Mouse (Mus musculus) midbrain, embryonic 11.5 days (tissue): ENCODE data around the gene Psen2. TPM values are rescaled to one million over a fixed set of nuclear protein-coding genes. Genes with fewer than 3 reads are reported as not detected.

Experiments
- ATAC-seq: fragments of 200-750 bp; cut with Nextera tagmentation; 2 replicates; pipeline ENCODE4 v1.8.0; 2017; ENCODE audit warnings: moderate TSS enrichment, moderate library complexity; ENCODE audit not compliant: low FRiP score
- DNase-seq: peaks from one replicate; pipeline ENCODE4 v3.0.0; 2015; ENCODE audit warnings: low spot score; ENCODE audit errors: missing footprints
- H3K27ac ChIP-seq: fragments of 300-500 bp; sonication (generic); 2 replicates; pipeline ENCODE4 v1.5.1; 2014; ENCODE audit warnings: low read depth, low read length
- H3K27me3 ChIP-seq: fragments of 300-500 bp; sonication (generic); 2 replicates; pipeline ENCODE4 v1.6.1; 2014; ENCODE audit warnings: mild to moderate bottlenecking, low read length, moderate library complexity, mixed read lengths; ENCODE audit not compliant: control insufficient read depth, insufficient read depth
- H3K36me3 ChIP-seq: fragments of 300-500 bp; sonication (generic); 2 replicates; pipeline ENCODE4 v1.6.1; 2014; ENCODE audit warnings: mild to moderate bottlenecking, low read length, moderate library complexity, mixed read lengths; ENCODE audit not compliant: control insufficient read depth, insufficient read depth
- H3K4me1 ChIP-seq: fragments of 300-500 bp; sonication (generic); 2 replicates; pipeline ENCODE4 v1.6.1; 2014; ENCODE audit warnings: low read length; ENCODE audit not compliant: control insufficient read depth, insufficient read depth
- H3K4me2 ChIP-seq: fragments of 300-500 bp; sonication (generic); 2 replicates; pipeline ENCODE4 v1.6.1; 2014; ENCODE audit warnings: mild to moderate bottlenecking, moderate library complexity
- H3K4me3 ChIP-seq: fragments of 300-500 bp; sonication (generic); 2 replicates; pipeline ENCODE4 v1.5.1; 2014; ENCODE audit warnings: low read depth, low read length
- H3K9ac ChIP-seq: fragments of 300-500 bp; sonication (generic); 2 replicates; pipeline ENCODE4 v1.6.1; 2014; ENCODE audit warnings: low read length
- H3K9me3 ChIP-seq: fragments of 300-500 bp; sonication (generic); 2 replicates; pipeline ENCODE4 v1.6.1; 2016; ENCODE audit warnings: low read length; ENCODE audit not compliant: control insufficient read depth
- WGBS: fragments of 180-500 bp; shearing (Covaris S2); extraction: QIAGEN DNeasy Blood & Tissue Kit; methylation state at CpG from one replicate; pipeline ENCODE4 v1.1.7; 2014; 5-methylcytosine and 5-hydroxymethylcytosine counted together
- polyA plus RNA-seq: library from polyadenylated mRNA; unstranded; fragments of >200 nt; fragmentation: Nextera tagmentation; extraction: Ambion mirVana; gene quantifications from 2 replicates; pipeline ENCODE4 v1.2.1, GENCODE M21; 2014

The Psen2 gene
- polyA plus RNA-seq = 5.2 and 5.4 TPM in 2 replicates

- Histone ChIP-seq H3K4me3 (no peak within 1 kb of the TSS), H3K27me3 (no peaks in the 10 kb centered on the region), H3K27ac (no peak within 1 kb of the TSS), H3K4me1 (no peaks in the 10 kb centered on the region), H3K9ac (no peak within 1 kb of the TSS), H3K36me3 (no peaks in the 10 kb centered on the region), H3K4me2 (no peak within 1 kb of the TSS), H3K9me3 (no peaks in the 10 kb centered on the region)
- no peak for DNase-seq
- 24% methylated on average over 7 of the region's 7 CpGs for WGBS
- no peak for ATAC-seq
These were observed at the start of gene Psen2 for GRCm38 (mm10) chr1:180263364-180263997. Gene Psen2, minus strand, starts transcription at chr1:180263438.

DNA sequence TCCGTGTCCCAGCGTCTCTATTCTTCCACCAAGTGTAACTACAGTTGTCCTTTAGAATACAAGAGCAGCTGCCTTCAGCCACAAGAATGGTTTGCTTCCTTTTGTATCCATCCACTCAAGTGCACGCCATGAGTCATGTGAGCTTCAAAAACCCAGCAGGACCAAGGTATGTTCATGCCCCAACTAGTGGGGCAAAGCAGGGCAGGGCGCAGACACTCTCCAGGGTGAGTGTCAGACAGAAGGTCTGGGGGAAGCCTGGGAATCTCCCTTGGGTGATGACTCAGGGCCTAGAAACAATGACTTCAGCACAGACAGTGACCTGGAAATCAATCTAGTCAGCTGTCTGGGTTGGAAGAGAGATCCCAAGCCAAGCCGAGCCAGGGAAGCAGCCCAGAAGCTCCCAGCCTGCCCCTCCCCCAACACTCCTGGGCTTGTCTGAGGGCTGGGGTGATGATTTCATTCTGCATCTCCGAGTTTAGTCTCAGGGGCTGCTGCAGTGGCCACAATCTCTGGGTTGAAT is 49.6 kb upstream of the Psen2 start:
- ATAC-seq = peak; percentile 78
- Histone ChIP-seq H3K27me3 (no peaks in the 10 kb centered on the region), H3K4me3 (no peak overlapping the region), H3K27ac (no peak overlapping the region), H3K4me2 (peak overlapping the region; percentile 50; the same call in 1 of the 2 replicates), H3K36me3 (no peaks in the 10 kb centered on the region), H3K4me1 (peaks cover 8% of the 10 kb centered on the region), H3K9ac (no peak overlapping the region), H3K9me3 (no peaks in the 10 kb centered on the region)
- WGBS = 38% methylated on average over 6 of the region's 6 CpGs
- peak; percentile 92 for DNase-seq

- H3K27me3 ChIP-seq = no peaks in the 10 kb centered on the region
- WGBS = 65% methylated on average over 6 of the region's 6 CpGs
- H3K9me3 ChIP-seq = no peaks in the 10 kb centered on the region
- no peak overlapping the region for H3K4me2 ChIP-seq
- DNase-seq (no peak), ATAC-seq (no peak)
- H3K9ac ChIP-seq = no peak overlapping the region
- H3K27ac ChIP-seq = no peak overlapping the region
- no peak overlapping the region for H3K4me3 ChIP-seq
- H3K36me3 ChIP-seq = no peaks in the 10 kb centered on the region
- peaks cover 8% of the 10 kb centered on the region for H3K4me1 ChIP-seq
These were observed 49.0 kb upstream of the Psen2 start for GRCm38 (mm10) chr1:180312286-180312685.

GRCm38 (mm10) chr1:180308897-180309296 is 45.7 kb upstream of the Psen2 start:
- ATAC-seq (no peak), DNase-seq (no peak)
- WGBS = 78% methylated on average over 4 of the region's 4 CpGs
- H3K27ac ChIP-seq = no peak overlapping the region
- peaks cover 8% of the 10 kb centered on the region for H3K4me1 ChIP-seq
- no peaks in the 10 kb centered on the region for H3K27me3 ChIP-seq
- H3K4me3 ChIP-seq = no peak overlapping the region
- no peak overlapping the region for H3K9ac ChIP-seq
- H3K4me2 ChIP-seq = no peak overlapping the region
- H3K9me3 ChIP-seq = no peaks in the 10 kb centered on the region
- H3K36me3 ChIP-seq = no peaks in the 10 kb centered on the region

GRCm38 (mm10) chr1:180307661-180308060 is 44.4 kb upstream of the Psen2 start:
- DNase-seq (no peak), ATAC-seq (no peak)
- no peaks in the 10 kb centered on the region for H3K36me3 ChIP-seq
- peaks cover 4% of the 10 kb centered on the region for H3K4me1 ChIP-seq
- no peaks in the 10 kb centered on the region for H3K27me3 ChIP-seq
- no peaks in the 10 kb centered on the region for H3K9me3 ChIP-seq
- no peak overlapping the region for H3K9ac ChIP-seq
- 68% methylated on average over 2 of the region's 2 CpGs for WGBS
- H3K27ac ChIP-seq = no peak overlapping the region
- H3K4me2 ChIP-seq = no peak overlapping the region
- H3K4me3 ChIP-seq = no peak overlapping the region

GRCm38 (mm10) chr1:180306889-180307288 is 43.7 kb upstream of the Psen2 start:
- DNase-seq = no peak
- Histone ChIP-seq H3K9me3 (no peaks in the 10 kb centered on the region), H3K4me2 (no peak overlapping the region), H3K27ac (no peak overlapping the region), H3K36me3 (no peaks in the 10 kb centered on the region), H3K4me1 (peaks cover 4% of the 10 kb centered on the region), H3K27me3 (no peaks in the 10 kb centered on the region), H3K9ac (no peak overlapping the region), H3K4me3 (no peak overlapping the region)
- WGBS = 88% methylated on average over 9 of the region's 9 CpGs
- ATAC-seq = no peak

- Histone ChIP-seq H3K4me3 (no peak overlapping the region), H3K9me3 (no peaks in the 10 kb centered on the region), H3K4me2 (no peak overlapping the region), H3K27me3 (no peaks in the 10 kb centered on the region), H3K27ac (no peak overlapping the region), H3K9ac (no peak overlapping the region), H3K36me3 (no peaks in the 10 kb centered on the region), H3K4me1 (peaks cover 4% of the 10 kb centered on the region)
- ATAC-seq (no peak), DNase-seq (no peak)
- 60% methylated on average over 5 of the region's 5 CpGs for WGBS
These were observed 40.4 kb upstream of the Psen2 start for GRCm38 (mm10) chr1:180303600-180303999.

GRCm38 (mm10) chr1:180302253-180303120 is 39.2 kb upstream of the Psen2 start:
- DNase-seq (no peak), ATAC-seq (no peak)
- H3K4me3 ChIP-seq = no peak overlapping the region
- H3K36me3 ChIP-seq = no peaks in the 10 kb centered on the region
- WGBS = 66% methylated on average over 12 of the region's 12 CpGs
- no peaks in the 10 kb centered on the region for H3K9me3 ChIP-seq
- peaks cover 4% of the 10 kb centered on the region for H3K4me1 ChIP-seq
- H3K27me3 ChIP-seq = no peaks in the 10 kb centered on the region
- no peak overlapping the region for H3K9ac ChIP-seq
- H3K4me2 ChIP-seq = no peak overlapping the region
- no peak overlapping the region for H3K27ac ChIP-seq

GRCm38 (mm10) chr1:180300997-180301396 is 37.8 kb upstream of the Psen2 start:
- Histone ChIP-seq H3K9me3 (no peaks in the 10 kb centered on the region), H3K4me1 (peaks cover 4% of the 10 kb centered on the region), H3K9ac (no peak overlapping the region), H3K27me3 (no peaks in the 10 kb centered on the region), H3K4me3 (no peak overlapping the region), H3K4me2 (no peak overlapping the region), H3K36me3 (no peaks in the 10 kb centered on the region), H3K27ac (no peak overlapping the region)
- whole genome bisulfite sequencing = 46% methylated on average over 4 of the region's 4 CpGs
- no peak for ATAC-seq
- DNase-seq = no peak
